Mouse (Mus musculus) cerebellum, adult 11-12 months (tissue): ENCODE measurements around the gene Olfr129.

Experiments
- DNase-seq: peaks from one replicate; pipeline ENCODE4 v3.0.0; 2022

Gene Olfr129

GRCm38 (mm10) chr17:38059979-38060378 lies at the start of gene Olfr129:
Gene Olfr129 (minus strand): TSS chr17:38060079.
- DNase-seq: no peak

GRCm38 (mm10) chr17:38088593-38088992 lies 28.7 kb upstream of the Olfr129 start, which contains the start of gene Olfr131:
Gene Olfr131 (minus strand): TSS chr17:38088693.
- no peak for DNase-seq

GRCm38 (mm10) chr17:38082364-38082763 lies 22.5 kb upstream of the Olfr129 start:
- DNase-seq: no peak

GRCm38 (mm10) chr17:38063621-38064020 lies 3.7 kb upstream of the Olfr129 start, which contains the start of gene Olfr130:
Gene Olfr130 (plus strand): TSS chr17:38063921.
- DNase-seq: no peak

- DNase-seq: no peak
Observed at GRCm38 (mm10) chr17:38026297-38026696, 33.6 kb downstream of the Olfr129 start.

- no peak for DNase-seq
Observed at GRCm38 (mm10) chr17:38016341-38016740, 43.5 kb downstream of the Olfr129 start.

GRCm38 (mm10) chr17:38004996-38005395 lies 54.9 kb downstream of the Olfr129 start:
- DNase-seq: no peak
